Mouse (Mus musculus): Measurements from ENCODE around the gene Ppil6.

GRCm38 (mm10) chr10:41529972-41530371 is 39.7 kb downstream of the Ppil6 start:
- TF ChIP-seq CTCF (IDR thresholded peaks at IDR 0.05; ENCODE audit: low read depth, low read length) (no peak), POLR2A (IDR thresholded peaks at IDR 0.05; ENCODE audit: extremely low read depth, insufficient read depth, low read length) (no peak)

All from liver, adult 2 months (tissue).